Mouse (Mus musculus) E14TG2a.4 (cell line): Measurements from ENCODE around the gene Ldlrad3.

ENCODE experiments used
- CTCF ChIP-seq: conservative IDR thresholded peaks from 2 replicates; pipeline ENCODE4 v1.5.1; 2014; ENCODE audit warnings: low read length
- NANOG ChIP-seq: IDR thresholded peaks from 2 replicates; pipeline ENCODE4 v1.6.1; 2014; ENCODE audit warnings: borderline replicate concordance, low read length, mixed read lengths
- POU5F1 ChIP-seq: IDR thresholded peaks from 2 replicates; pipeline ENCODE4 v1.6.1; 2014; ENCODE audit warnings: low read length, borderline replicate concordance

GRCm38 (mm10) chr2:102049866-102050550 lies 136.2 kb downstream of the Ldlrad3 start:
- TF ChIP-seq CTCF (no peak), NANOG (no peak), POU5F1 (no peak)
